Mouse (Mus musculus) lung, postnatal 0 days (tissue): ENCODE data around the gene Scnn1g.

ENCODE experiments used
- CTCF ChIP-seq: IDR thresholded peaks from 2 replicates; pipeline ENCODE4 v1.5.1; 2016; ENCODE audit warnings: antibody characterized with exemption, mild to moderate bottlenecking
- EP300 ChIP-seq: IDR thresholded peaks from 2 replicates; pipeline ENCODE4 v1.6.1; 2016; ENCODE audit warnings: antibody characterized with exemption, mild to moderate bottlenecking, control low read depth

- TF ChIP-seq CTCF (no peak), EP300 (no peak)
These were observed 37.1 kb upstream of the Scnn1g start for GRCm38 (mm10) chr7:121697170-121697569.
